Mouse (Mus musculus): ENCODE results near the gene Plac1.

The Plac1 gene

GRCm38 (mm10) chrX:53209431-53209830, 30.5 kb downstream of the Plac1 start:
- in situ Hi-C loops (cut with MboI; ENCODE audit: low pct_unique_long_range_greater_than_20kb in 1 of 2, low sequenced_read_pairs in 2 of 2, unreplicated experiment in 1 of 2) = no loop called here

GRCm38 (mm10) chrX:53204690-53205311, 35.1 kb downstream of the Plac1 start:
- in situ Hi-C loops (cut with MboI; ENCODE audit: low pct_unique_long_range_greater_than_20kb in 1 of 2, low sequenced_read_pairs in 2 of 2, unreplicated experiment in 1 of 2) = no loop called here

GRCm38 (mm10) chrX:53201616-53202015, 38.3 kb downstream of the Plac1 start:
- in situ Hi-C loops (cut with MboI; ENCODE audit: low pct_unique_long_range_greater_than_20kb in 1 of 2, low sequenced_read_pairs in 2 of 2, unreplicated experiment in 1 of 2) = no loop called here

- in situ Hi-C loops (cut with MboI; ENCODE audit: low pct_unique_long_range_greater_than_20kb in 1 of 2, low sequenced_read_pairs in 2 of 2, unreplicated experiment in 1 of 2) = no loop called here
These were observed 42.2 kb downstream of the Plac1 start for GRCm38 (mm10) chrX:53197681-53198080.

- in situ Hi-C loops (cut with MboI; ENCODE audit: low pct_unique_long_range_greater_than_20kb in 1 of 2, low sequenced_read_pairs in 2 of 2, unreplicated experiment in 1 of 2) = no loop called here
These were observed 43.5 kb downstream of the Plac1 start for GRCm38 (mm10) chrX:53196392-53196791.

GRCm38 (mm10) chrX:53188692-53189091, 51.2 kb downstream of the Plac1 start:
- in situ Hi-C loops (cut with MboI; ENCODE audit: low pct_unique_long_range_greater_than_20kb in 1 of 2, low sequenced_read_pairs in 2 of 2, unreplicated experiment in 1 of 2) = no loop called here

GRCm38 (mm10) chrX:53179801-53180200, 60.1 kb downstream of the Plac1 start:
- in situ Hi-C loops (cut with MboI; ENCODE audit: low pct_unique_long_range_greater_than_20kb in 1 of 2, low sequenced_read_pairs in 2 of 2, unreplicated experiment in 1 of 2) = no loop called here

GRCm38 (mm10) chrX:53176296-53176695, 63.6 kb downstream of the Plac1 start:
- in situ Hi-C loops (cut with MboI; ENCODE audit: low pct_unique_long_range_greater_than_20kb in 1 of 2, low sequenced_read_pairs in 2 of 2, unreplicated experiment in 1 of 2) = no loop called here

GRCm38 (mm10) chrX:53168623-53169022, 71.3 kb downstream of the Plac1 start:
- in situ Hi-C loops (cut with MboI; ENCODE audit: low pct_unique_long_range_greater_than_20kb in 1 of 2, low sequenced_read_pairs in 2 of 2, unreplicated experiment in 1 of 2) = no loop called here

- in situ Hi-C loops (cut with MboI; ENCODE audit: low pct_unique_long_range_greater_than_20kb in 1 of 2, low sequenced_read_pairs in 2 of 2, unreplicated experiment in 1 of 2) = no loop called here
These were observed 72.9 kb downstream of the Plac1 start for GRCm38 (mm10) chrX:53166901-53167525.

- in situ Hi-C loops (cut with MboI; ENCODE audit: low pct_unique_long_range_greater_than_20kb in 1 of 2, low sequenced_read_pairs in 2 of 2, unreplicated experiment in 1 of 2) = no loop called here
These were observed 73.5 kb downstream of the Plac1 start for GRCm38 (mm10) chrX:53166251-53166900.

GRCm38 (mm10) chrX:53162589-53162988, 77.3 kb downstream of the Plac1 start:
- in situ Hi-C loops (cut with MboI; ENCODE audit: low pct_unique_long_range_greater_than_20kb in 1 of 2, low sequenced_read_pairs in 2 of 2, unreplicated experiment in 1 of 2) = no loop called here

GRCm38 (mm10) chrX:53161583-53161982, 78.3 kb downstream of the Plac1 start:
- in situ Hi-C loops (cut with MboI; ENCODE audit: low pct_unique_long_range_greater_than_20kb in 1 of 2, low sequenced_read_pairs in 2 of 2, unreplicated experiment in 1 of 2) = no loop called here

- in situ Hi-C loops (cut with MboI; ENCODE audit: low pct_unique_long_range_greater_than_20kb in 1 of 2, low sequenced_read_pairs in 2 of 2, unreplicated experiment in 1 of 2) = no loop called here
These were observed 78.8 kb downstream of the Plac1 start for GRCm38 (mm10) chrX:53161115-53161514.

GRCm38 (mm10) chrX:53148039-53148438, 91.9 kb downstream of the Plac1 start:
- in situ Hi-C loops (cut with MboI; ENCODE audit: low pct_unique_long_range_greater_than_20kb in 1 of 2, low sequenced_read_pairs in 2 of 2, unreplicated experiment in 1 of 2) = no loop called here

GRCm38 (mm10) chrX:53146389-53146917, 93.5 kb downstream of the Plac1 start:
- in situ Hi-C loops (cut with MboI; ENCODE audit: low pct_unique_long_range_greater_than_20kb in 1 of 2, low sequenced_read_pairs in 2 of 2, unreplicated experiment in 1 of 2) = no loop called here

- in situ Hi-C loops (cut with MboI; ENCODE audit: low pct_unique_long_range_greater_than_20kb in 1 of 2, low sequenced_read_pairs in 2 of 2, unreplicated experiment in 1 of 2) = no loop called here
These were observed 100.3 kb downstream of the Plac1 start for GRCm38 (mm10) chrX:53139641-53140040.

- in situ Hi-C loops (cut with MboI; ENCODE audit: low pct_unique_long_range_greater_than_20kb in 1 of 2, low sequenced_read_pairs in 2 of 2, unreplicated experiment in 1 of 2) = no loop called here
These were observed 102.8 kb downstream of the Plac1 start for GRCm38 (mm10) chrX:53137066-53137465.

- in situ Hi-C loops (cut with MboI; ENCODE audit: low pct_unique_long_range_greater_than_20kb in 1 of 2, low sequenced_read_pairs in 2 of 2, unreplicated experiment in 1 of 2) = no loop called here
These were observed 110.4 kb downstream of the Plac1 start for GRCm38 (mm10) chrX:53129501-53129900.

Data from mouse embryonic stem cell (cell line).